Mouse (Mus musculus) gastrocnemius, adult 2 months (tissue): Measurements from ENCODE around the gene Ppm1h. TPM values are rescaled to one million over a fixed set of nuclear protein-coding genes. Genes with fewer than 3 reads are reported as not detected.

Experiments
- DNase-seq: peaks from one replicate; pipeline ENCODE4 v3.0.0; 2022
- H3K27ac ChIP-seq: fragments of 200-600 bp; 2 replicates; pipeline ENCODE4 v1.8.1; 2022; ENCODE audit warnings: mild to moderate bottlenecking
- H3K4me3 ChIP-seq: fragments of 200-600 bp; 2 replicates; pipeline ENCODE4 v1.8.1; 2022; ENCODE audit warnings: mild to moderate bottlenecking, moderate library complexity
- CTCF ChIP-seq: fragments of 200-600 bp; IDR thresholded peaks from 2 replicates; pipeline ENCODE4 v1.8.1; 2022; ENCODE audit warnings: antibody characterized with exemption, mild to moderate bottlenecking, moderate library complexity
- intact Hi-C: fragments of 180-260 bp; cut with DNase I; formaldehyde crosslinking; loops from one replicate; pipeline ENCODE4 v1.15.1; 2025
- total RNA-seq, 2 experiments: library from RNA; stranded (reverse); gene quantifications; 2 replicates each; pipeline ENCODE4 v1.2.3; 2021

Gene Ppm1h
- total RNA-seq, 2 experiments from 2014 or later, result 1.2 to 2.0 TPM

- Histone ChIP-seq H3K4me3 (no peak overlapping the region), H3K27ac (no peak overlapping the region)
- TF ChIP-seq CTCF, result no peak
- no peak for DNase-seq
- intact Hi-C loops, result no loop called here
Measured at GRCm38 (mm10) chr10:122681085-122681408, 2.5 kb downstream of the Ppm1h start.

DNA sequence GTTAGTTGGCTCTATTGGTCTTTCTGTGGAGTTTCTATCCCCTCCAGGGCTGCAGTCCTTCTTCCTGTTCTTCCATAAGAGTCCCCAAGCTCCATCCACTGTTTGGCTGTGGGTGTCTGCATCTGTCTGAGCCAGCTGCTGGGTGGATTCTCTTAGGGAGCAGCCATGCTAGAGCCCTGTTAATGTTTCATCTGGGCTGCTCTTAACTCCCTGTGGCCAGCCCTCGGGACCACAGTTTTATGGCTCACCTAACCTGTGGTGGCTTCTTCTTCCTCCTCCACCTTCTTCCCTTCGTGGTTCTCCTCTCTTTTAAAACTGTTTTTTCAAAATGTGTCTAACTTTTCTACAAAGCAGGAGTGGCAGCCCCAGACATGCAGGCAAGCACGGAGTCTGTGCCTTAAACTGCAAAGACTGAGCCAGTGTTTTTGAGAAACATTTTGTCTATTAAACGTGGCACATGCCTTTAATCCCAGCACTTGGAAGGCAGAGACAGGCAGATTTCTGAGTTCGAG, 5.3 kb downstream of the Ppm1h start:
- no peak for TF ChIP-seq CTCF
- DNase-seq, result no peak
- Histone ChIP-seq H3K4me3 (no peak overlapping the region), H3K27ac (no peak overlapping the region)
- intact Hi-C loops, result no loop called here

DNA sequence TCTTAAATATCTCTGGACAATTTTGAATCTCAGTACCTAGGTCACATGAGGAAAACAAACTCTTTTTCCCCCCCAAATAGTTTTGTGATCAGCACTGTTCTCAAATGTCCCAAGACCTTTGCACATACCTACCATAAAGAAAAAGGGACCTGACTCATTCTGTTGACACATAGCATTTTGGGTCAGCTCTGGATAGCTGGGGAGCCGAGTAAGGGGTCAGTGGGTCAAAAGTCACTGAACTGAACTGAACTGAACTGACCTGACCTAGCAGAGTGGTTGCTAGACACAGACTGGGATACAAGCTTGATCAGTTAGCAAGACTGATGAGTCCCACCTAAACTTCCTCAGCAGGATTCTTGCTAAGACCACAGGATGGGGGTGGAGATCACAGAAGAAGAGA, 6.7 kb downstream of the Ppm1h start:
- no peak for TF ChIP-seq CTCF
- no peak for DNase-seq
- no peak overlapping the region for H3K4me3 ChIP-seq
- no peak overlapping the region for H3K27ac ChIP-seq
- intact Hi-C loops, result no loop called here

DNA sequence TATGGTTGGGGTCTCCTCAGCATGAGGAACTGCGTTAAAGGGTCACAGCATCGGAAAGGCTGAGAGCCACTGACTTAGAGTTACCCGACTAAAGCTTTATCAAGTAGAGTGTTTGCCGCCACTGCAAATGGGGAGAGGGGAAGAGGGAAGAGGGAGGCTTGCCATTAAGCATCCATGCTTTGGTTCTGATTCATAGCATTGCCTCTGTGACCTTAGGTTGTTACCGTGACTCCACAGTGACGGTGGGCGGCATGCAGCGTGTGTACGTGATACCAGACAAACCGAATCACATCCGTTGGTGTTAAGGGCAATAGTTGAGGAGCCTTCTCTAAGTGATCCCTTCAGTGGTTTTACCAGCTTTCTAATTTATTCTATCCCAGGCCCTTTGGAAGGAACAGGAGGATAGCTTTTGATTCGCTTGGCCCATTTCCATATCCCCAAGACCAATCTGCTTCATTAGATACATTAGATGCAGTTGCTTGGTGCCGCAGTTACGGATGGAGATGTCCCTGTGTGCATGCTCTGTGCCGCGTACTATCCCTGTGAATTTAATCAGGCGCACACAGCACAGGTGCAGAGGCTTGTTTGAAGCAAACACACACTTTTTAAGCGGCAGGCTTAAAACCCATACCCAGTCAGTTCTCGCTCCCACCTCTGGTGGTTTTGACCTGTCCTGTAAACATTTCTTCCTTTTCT, 7.4 kb downstream of the Ppm1h start:
- Histone ChIP-seq H3K27ac (no peak overlapping the region), H3K4me3 (no peak overlapping the region)
- no peak for DNase-seq
- intact Hi-C loops, result no loop called here
- no peak for TF ChIP-seq CTCF

- TF ChIP-seq CTCF, result no peak
- Histone ChIP-seq H3K4me3 (no peak overlapping the region), H3K27ac (no peak overlapping the region)
- intact Hi-C loops, result no loop called here
- no peak for DNase-seq
Measured at GRCm38 (mm10) chr10:122690698-122691097, 12.1 kb downstream of the Ppm1h start.

DNA sequence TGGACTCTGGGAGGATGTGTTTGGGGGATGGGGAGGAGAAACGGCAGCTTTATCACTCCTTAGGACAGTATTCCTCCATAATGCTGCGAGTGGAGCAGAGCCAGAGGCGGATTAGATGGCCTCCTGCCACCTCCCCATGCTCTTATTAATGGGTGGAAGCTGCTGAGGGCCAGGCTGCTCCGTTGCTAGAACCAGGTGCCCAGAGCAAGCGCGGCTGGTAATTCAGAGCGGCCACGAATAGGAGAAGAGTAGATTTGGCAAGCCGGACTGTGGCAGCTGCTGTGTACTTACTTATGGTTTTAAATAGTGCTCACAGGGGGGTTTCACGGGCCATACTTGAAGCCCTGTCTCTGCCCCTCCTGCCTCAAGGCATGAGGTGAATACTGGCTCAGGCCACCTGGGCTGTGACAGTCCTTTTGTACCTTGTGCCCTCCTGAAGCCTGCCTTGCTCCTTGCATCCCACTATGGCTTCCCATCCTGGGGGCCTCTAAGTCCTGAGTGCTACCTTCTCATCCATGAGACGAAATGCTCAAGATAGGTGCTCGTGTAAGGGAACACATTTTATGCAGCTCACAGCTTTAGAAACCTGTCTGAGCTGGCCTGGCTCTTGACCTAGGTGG, 14.7 kb downstream of the Ppm1h start:
- DNase-seq, result no peak
- intact Hi-C loops, result no loop called here
- no peak for TF ChIP-seq CTCF

GRCm38 (mm10) chr10:122693911-122694618, 15.5 kb downstream of the Ppm1h start:
- H3K27ac ChIP-seq, result no peak overlapping the region
- DNase-seq, result no peak
- no peak for TF ChIP-seq CTCF
- no peak overlapping the region for H3K4me3 ChIP-seq
- intact Hi-C loops, result no loop called here

More for the DNA sequence above, 14.7 kb downstream of the Ppm1h start:
- H3K4me3 ChIP-seq, result no peak overlapping the region
- no peak overlapping the region for H3K27ac ChIP-seq

GRCm38 (mm10) chr10:122696335-122696734, 17.8 kb downstream of the Ppm1h start:
- Histone ChIP-seq H3K4me3 (no peak overlapping the region), H3K27ac (no peak overlapping the region)
- no peak for DNase-seq
- intact Hi-C loops, result no loop called here
- TF ChIP-seq CTCF, result no peak

- no peak for TF ChIP-seq CTCF
- no peak for DNase-seq
- no peak overlapping the region for H3K27ac ChIP-seq
- H3K4me3 ChIP-seq, result no peak overlapping the region
- intact Hi-C loops, result no loop called here
Measured at GRCm38 (mm10) chr10:122698347-122698746, 19.8 kb downstream of the Ppm1h start.

DNA sequence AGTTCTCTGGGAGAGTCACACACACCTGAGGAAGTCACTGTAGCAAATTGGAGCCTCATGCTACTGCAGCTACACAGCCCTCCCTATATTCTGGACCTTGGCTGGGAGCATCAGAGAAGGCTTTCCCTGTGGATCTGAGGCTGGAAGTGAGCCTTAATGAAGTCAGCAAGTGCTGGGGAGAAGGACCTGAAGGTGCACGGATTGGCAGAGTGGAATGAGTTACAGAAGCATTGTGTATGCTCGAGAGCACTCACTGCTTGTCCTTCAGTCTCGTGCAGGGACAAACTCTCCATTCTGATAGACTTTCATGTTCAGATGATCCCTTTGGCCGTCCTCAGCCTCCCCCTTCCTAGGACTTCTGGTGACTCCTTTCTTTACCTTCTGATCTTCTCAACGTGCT, 26.3 kb downstream of the Ppm1h start:
- no peak for DNase-seq
- intact Hi-C loops, result no loop called here
- no peak overlapping the region for H3K27ac ChIP-seq
- TF ChIP-seq CTCF, result no peak
- H3K4me3 ChIP-seq, result no peak overlapping the region

DNA sequence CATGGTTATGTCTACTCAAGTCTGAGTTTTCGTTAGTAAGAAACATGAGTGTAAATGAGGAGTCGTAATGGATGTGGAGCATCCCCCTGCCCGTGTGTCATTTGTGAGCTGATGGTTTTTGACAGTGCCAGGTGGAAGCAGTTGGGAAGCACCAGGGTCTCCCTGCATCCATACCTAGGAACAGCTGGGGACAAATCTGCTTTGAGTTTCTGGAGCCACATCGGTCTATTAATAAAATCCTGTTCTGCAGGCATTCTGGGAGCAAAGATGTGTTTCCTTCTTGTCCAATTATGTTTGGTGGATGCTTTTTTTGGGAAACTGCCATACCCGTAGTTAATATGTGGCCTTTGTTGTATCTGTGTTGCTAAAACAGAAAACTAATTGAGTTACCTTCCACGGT, 26.9 kb downstream of the Ppm1h start:
- no peak for TF ChIP-seq CTCF
- no peak overlapping the region for H3K4me3 ChIP-seq
- no peak for DNase-seq
- intact Hi-C loops, result no loop called here
- H3K27ac ChIP-seq, result no peak overlapping the region

DNA sequence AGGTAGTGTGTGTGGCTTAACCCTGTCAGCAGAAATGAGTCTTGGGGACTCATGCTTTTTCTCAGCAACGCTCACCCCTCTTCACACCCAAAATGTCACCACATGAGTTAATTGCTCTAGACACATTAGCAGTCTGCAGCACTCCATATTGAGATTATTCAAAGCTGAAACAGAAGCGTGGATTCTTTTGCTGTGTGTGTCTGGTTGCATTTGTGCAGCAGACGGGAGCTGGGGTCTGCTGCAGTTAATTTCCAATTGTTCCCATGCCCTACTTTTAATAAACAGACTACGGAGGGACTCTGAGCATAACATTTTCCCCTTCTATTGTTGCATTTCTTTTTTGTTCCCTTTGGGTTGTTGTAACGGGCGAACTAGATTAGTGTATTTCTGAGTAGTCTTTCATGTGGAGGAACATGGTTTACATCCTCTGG, 32.8 kb downstream of the Ppm1h start:
- no peak for DNase-seq
- Histone ChIP-seq H3K27ac (no peak overlapping the region), H3K4me3 (no peak overlapping the region)
- intact Hi-C loops, result no loop called here
- no peak for TF ChIP-seq CTCF

DNA sequence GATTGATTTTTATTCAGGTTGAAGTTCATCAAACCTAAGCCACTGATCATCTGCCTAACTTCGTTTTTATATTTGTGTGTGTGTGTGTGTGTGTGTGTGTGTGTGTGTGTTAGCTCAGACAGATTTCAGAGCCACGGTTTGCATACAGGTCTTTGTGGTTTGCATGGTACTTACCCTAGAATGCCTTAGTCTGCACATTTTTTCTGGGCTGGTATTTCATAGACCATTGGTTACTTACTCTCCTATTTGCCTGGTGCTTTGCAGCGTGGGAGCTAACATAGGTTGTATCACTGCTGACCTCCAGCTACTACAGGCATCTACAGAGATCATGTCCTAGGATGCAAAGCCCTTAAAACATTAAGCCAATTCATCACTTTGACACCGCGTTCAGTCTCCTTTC, 33.7 kb downstream of the Ppm1h start:
- DNase-seq, result no peak
- Histone ChIP-seq H3K27ac (no peak overlapping the region), H3K4me3 (no peak overlapping the region)
- no peak for TF ChIP-seq CTCF
- intact Hi-C loops, result no loop called here
